Mouse (Mus musculus) embryo, embryonic 9.5 days (tissue): ENCODE results near the gene Olfr354.

Experiments
- DNase-seq: peaks from one replicate; pipeline ENCODE4 v3.0.0-alpha.2; 2017; ENCODE audit errors: extremely low spot score

Olfr354 gene

DNA sequence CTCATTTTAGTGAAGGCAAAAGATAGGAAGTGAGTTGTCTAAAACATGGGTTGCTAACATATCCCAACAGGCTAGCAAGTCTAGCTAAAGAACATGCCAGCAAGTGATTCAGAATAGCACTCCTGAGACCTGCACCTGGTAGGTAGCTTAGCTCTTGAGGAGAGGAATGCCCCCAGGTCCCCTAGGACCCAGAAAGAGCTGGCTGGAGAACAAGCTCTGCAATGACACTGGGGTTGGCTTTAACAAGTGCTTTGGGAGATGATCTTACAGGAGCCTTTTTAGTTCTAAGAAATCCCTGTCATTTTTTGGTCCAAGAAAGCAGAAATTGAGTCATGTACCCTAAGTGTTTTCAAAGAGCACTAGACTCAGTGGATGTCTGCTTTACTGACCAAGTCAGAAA is at the start of gene Olfr354:
Gene Olfr354, plus strand, starts transcription at position 301 of the 400 bp plus-strand sequence.
- no peak for DNase-seq

DNA sequence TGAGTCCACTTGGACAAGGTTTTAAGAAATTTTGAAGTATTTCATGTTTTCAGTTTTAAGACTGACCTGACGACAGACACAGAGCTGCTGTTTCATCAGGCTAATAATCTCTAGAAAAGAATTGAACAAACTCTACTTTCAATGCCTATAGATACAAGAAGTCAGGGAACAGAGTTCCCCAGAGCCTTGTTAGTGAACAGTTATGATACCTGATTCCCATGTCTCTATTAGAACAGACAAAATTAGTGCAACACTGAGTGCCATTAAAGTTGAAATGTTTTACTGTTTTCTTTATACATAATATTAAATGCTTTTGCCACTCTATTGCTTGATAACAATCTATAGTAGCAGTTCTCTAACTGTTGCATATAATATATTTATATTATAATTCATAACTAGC is 42.9 kb upstream of the Olfr354 start, which contains the start of gene Olfr351:
Gene Olfr351, minus strand, starts transcription at position 101 of the 400 bp plus-strand sequence.
- DNase-seq: no peak

- DNase-seq: no peak
Observed at GRCm38 (mm10) chr2:36868160-36868559, 37.3 kb upstream of the Olfr354 start, which contains the start of gene Olfr352. Gene Olfr352, plus strand, starts transcription at chr2:36868460.

DNA sequence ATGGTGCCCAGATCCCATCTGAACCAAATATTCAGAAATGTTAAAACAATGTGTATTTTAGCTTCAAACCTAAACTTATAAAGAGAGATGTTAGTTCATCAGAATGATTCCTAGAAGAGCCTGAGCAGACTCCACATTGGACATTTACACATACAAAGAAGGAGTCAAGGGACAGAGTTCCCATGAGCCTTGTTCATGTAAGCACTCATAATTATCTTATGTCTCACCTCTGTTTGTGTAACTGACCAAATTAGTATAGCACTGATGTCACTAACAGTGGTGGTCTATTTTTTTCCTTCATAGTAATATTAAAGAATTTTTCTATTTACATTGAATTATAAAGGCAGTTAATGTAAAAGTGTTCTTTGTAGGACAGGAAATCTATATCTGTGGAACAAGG is 12.6 kb upstream of the Olfr354 start, which contains the start of gene Olfr353:
Gene Olfr353, minus strand, starts transcription at position 101 of the 400 bp plus-strand sequence.
- DNase-seq: no peak

GRCm38 (mm10) chr2:36897114-36897513 is 8.4 kb upstream of the Olfr354 start:
- DNase-seq: no peak

GRCm38 (mm10) chr2:36928797-36929196 is 23.3 kb downstream of the Olfr354 start, which contains the start of gene Olfr355:
Gene Olfr355, minus strand, starts transcription at chr2:36928897.
- no peak for DNase-seq

- no peak for DNase-seq
Observed at GRCm38 (mm10) chr2:36936821-36937220, 31.3 kb downstream of the Olfr354 start, which contains the start of gene Olfr356. Gene Olfr356, plus strand, starts transcription at chr2:36937121.
